Mouse (Mus musculus) embryonic facial prominence, embryonic 14.5 days (tissue): Measurements from ENCODE around the gene Ccdc13. TPM values are rescaled to one million over a fixed set of nuclear protein-coding genes. Genes with fewer than 3 reads are reported as not detected.

Experiments used
- ATAC-seq: fragments of 200-750 bp; cut with Nextera tagmentation; 2 replicates; pipeline ENCODE4 v1.8.0; 2017; ENCODE audit warnings: low read depth, moderate number of reproducible peaks, moderate TSS enrichment
- DNase-seq: peaks from one replicate; pipeline ENCODE4 v3.0.0-alpha.2; 2015; ENCODE audit warnings: low spot score
- H3K27ac ChIP-seq: fragments of 300-500 bp; sonication (generic); replicated peaks from 2 replicates; pipeline ENCODE4 v1.5.1; 2014; ENCODE audit warnings: low read depth, mild to moderate bottlenecking, low read length, moderate library complexity
- H3K27me3 ChIP-seq: fragments of 300-500 bp; sonication (generic); replicated peaks from 2 replicates; pipeline ENCODE4 v1.6.1; 2014; ENCODE audit warnings: low read length; ENCODE audit not compliant: control insufficient read depth, insufficient read depth
- H3K36me3 ChIP-seq: fragments of 300-500 bp; sonication (generic); 2 replicates; pipeline ENCODE4 v1.6.1; 2014; ENCODE audit warnings: low read length, mixed read lengths; ENCODE audit not compliant: control insufficient read depth, insufficient read depth
- H3K4me1 ChIP-seq: fragments of 300-500 bp; sonication (generic); 2 replicates; pipeline ENCODE4 v1.6.1; 2014; ENCODE audit warnings: antibody characterized with exemption, low read length; ENCODE audit not compliant: control insufficient read depth, insufficient read depth
- H3K4me2 ChIP-seq: fragments of 300-500 bp; sonication (generic); 2 replicates; pipeline ENCODE4 v1.6.1; 2014; ENCODE audit warnings: low read depth, mild to moderate bottlenecking, low read length, moderate library complexity, mixed read lengths
- H3K4me3 ChIP-seq: fragments of 300-500 bp; sonication (generic); 2 replicates; pipeline ENCODE4 v1.5.1; 2014; ENCODE audit warnings: low read depth, mild to moderate bottlenecking, low read length
- H3K9ac ChIP-seq: fragments of 300-500 bp; sonication (generic); 2 replicates; pipeline ENCODE4 v1.6.1; 2014; ENCODE audit warnings: low read depth, mild to moderate bottlenecking, low read length, moderate library complexity, mixed read lengths
- H3K9me3 ChIP-seq: fragments of 300-500 bp; sonication (generic); 2 replicates; pipeline ENCODE4 v1.6.1; 2016; ENCODE audit warnings: low read length; ENCODE audit not compliant: control insufficient read depth
- WGBS: fragments of 180-500 bp; shearing (Covaris S2); extraction: QIAGEN DNeasy Blood & Tissue Kit; methylation state at CpG from one replicate; pipeline ENCODE4 v1.1.7; 2014; 5-methylcytosine and 5-hydroxymethylcytosine counted together
- polyA plus RNA-seq: library from polyadenylated mRNA; unstranded; fragments of >200 nt; fragmentation: Nextera tagmentation; extraction: Ambion mirVana; gene quantifications from 2 replicates; pipeline ENCODE4 v1.2.1, GENCODE M21; 2014

The Ccdc13 gene
- polyA plus RNA-seq, 1 experiment from 2014 or later = 1.7 TPM

GRCm38 (mm10) chr9:121757835-121758814 lies 81.1 kb downstream of the Ccdc13 start:
- peaks cover 47% of the 10 kb centered on the region for H3K36me3 ChIP-seq
- H3K4me2 ChIP-seq = peak overlapping the region; percentile 86
- peaks cover 30% of the 10 kb centered on the region for H3K4me1 ChIP-seq
- H3K27me3 ChIP-seq = no peaks in the 10 kb centered on the region
- H3K27ac ChIP-seq = peak overlapping the region; percentile 95
- WGBS = 31% methylated on average over 10 of the region's 10 CpGs
- peak overlapping the region; percentile 95 for H3K9ac ChIP-seq
- ATAC-seq (peak; percentile 48), DNase-seq (peak; percentile 89)
- H3K4me3 ChIP-seq = peak overlapping the region; percentile 94
- no peaks in the 10 kb centered on the region for H3K9me3 ChIP-seq

- DNase-seq (peak; percentile 78), ATAC-seq (no peak)
- WGBS = 25% methylated on average over 3 of the region's 3 CpGs
- Histone ChIP-seq H3K4me1 (peaks cover 30% of the 10 kb centered on the region), H3K27ac (peak overlapping the region; percentile 95), H3K36me3 (peaks cover 46% of the 10 kb centered on the region), H3K27me3 (no peaks in the 10 kb centered on the region), H3K9ac (peak overlapping the region; percentile 30; the same call in 1 of the 2 replicates), H3K9me3 (no peaks in the 10 kb centered on the region), H3K4me2 (peak overlapping the region; percentile 86), H3K4me3 (no peak overlapping the region)
Measured at GRCm38 (mm10) chr9:121757432-121757831, 81.8 kb downstream of the Ccdc13 start.

GRCm38 (mm10) chr9:121756785-121757184 lies 82.5 kb downstream of the Ccdc13 start:
- peak overlapping the region; percentile 95 for H3K27ac ChIP-seq
- WGBS = 84% methylated on average over 3 of the region's 3 CpGs
- no peak for ATAC-seq
- no peaks in the 10 kb centered on the region for H3K27me3 ChIP-seq
- no peak for DNase-seq
- H3K4me2 ChIP-seq = no peak overlapping the region
- no peak overlapping the region for H3K4me3 ChIP-seq
- peaks cover 52% of the 10 kb centered on the region for H3K36me3 ChIP-seq
- H3K9ac ChIP-seq = no peak overlapping the region
- no peaks in the 10 kb centered on the region for H3K9me3 ChIP-seq
- peaks cover 30% of the 10 kb centered on the region for H3K4me1 ChIP-seq

GRCm38 (mm10) chr9:121754624-121755023 lies 84.6 kb downstream of the Ccdc13 start:
- Histone ChIP-seq H3K9me3 (no peaks in the 10 kb centered on the region), H3K4me3 (no peak overlapping the region), H3K27ac (no peak overlapping the region), H3K4me2 (no peak overlapping the region), H3K27me3 (no peaks in the 10 kb centered on the region), H3K4me1 (peaks cover 20% of the 10 kb centered on the region), H3K36me3 (peaks cover 74% of the 10 kb centered on the region), H3K9ac (no peak overlapping the region)
- DNase-seq = no peak
- ATAC-seq = no peak
- 93% methylated on average over 3 of the region's 3 CpGs for WGBS

GRCm38 (mm10) chr9:121752774-121753173 lies 86.5 kb downstream of the Ccdc13 start:
- H3K27ac ChIP-seq = no peak overlapping the region
- ATAC-seq = no peak
- no peak overlapping the region for H3K9ac ChIP-seq
- peaks cover 93% of the 10 kb centered on the region for H3K36me3 ChIP-seq
- no peak for DNase-seq
- peaks cover 9% of the 10 kb centered on the region for H3K4me1 ChIP-seq
- H3K4me2 ChIP-seq = no peak overlapping the region
- no peaks in the 10 kb centered on the region for H3K9me3 ChIP-seq
- H3K27me3 ChIP-seq = no peaks in the 10 kb centered on the region
- WGBS = 96% methylated on average over 9 of the region's 9 CpGs
- H3K4me3 ChIP-seq = no peak overlapping the region

Other genes starting within 250 kb of the Ccdc13 start
- gene Lyzl4, start 197.4 kb downstream of the Ccdc13 start, polyA plus RNA-seq = 0.84 and 1.7 TPM in 2 replicates
- gene Vipr1, start 196.7 kb downstream of the Ccdc13 start, polyA plus RNA-seq = 0.26 and 0.64 TPM in 2 replicates
- gene Sec22c, start 134.0 kb downstream of the Ccdc13 start, polyA plus RNA-seq = 10.9 and 12.4 TPM in 2 replicates
- 149 and 159 TPM in 2 replicates for gene Ss18l2, start 129.1 kb downstream of the Ccdc13 start, polyA plus RNA-seq
- gene Nktr, start 120.3 kb downstream of the Ccdc13 start, polyA plus RNA-seq = 61.7 and 66.7 TPM in 2 replicates
- gene Zfp651, start 80.1 kb downstream of the Ccdc13 start, polyA plus RNA-seq = 20.1 and 20.6 TPM in 2 replicates
- gene Klhl40, start 61.9 kb downstream of the Ccdc13 start, polyA plus RNA-seq = 35.7 and 41.1 TPM in 2 replicates
- 3.7 and 5.1 TPM in 2 replicates for gene Hhatl, start 47.0 kb downstream of the Ccdc13 start, polyA plus RNA-seq
- 185 and 192 TPM in 2 replicates for gene Higd1a, start 18.9 kb upstream of the Ccdc13 start, polyA plus RNA-seq
- 0.28 and 0.89 TPM in 2 replicates for gene Ackr2, start 58.9 kb upstream of the Ccdc13 start, polyA plus RNA-seq
- gene Cyp8b1, start 76.8 kb upstream of the Ccdc13 start, polyA plus RNA-seq = 0.11 TPM in 1 of 2 replicates, not detected in the other
- 4.9 and 7.0 TPM in 2 replicates for gene Fam198a, start 111.5 kb upstream of the Ccdc13 start, polyA plus RNA-seq
- 15.8 and 17.6 TPM in 2 replicates for gene Pomgnt2, start 157.6 kb upstream of the Ccdc13 start, polyA plus RNA-seq